Mouse (Mus musculus): Measurements from ENCODE around the gene Tgfa. TPM values are rescaled to one million over a fixed set of nuclear protein-coding genes. Genes with fewer than 3 reads are reported as not detected.
A peak's percentile ranks its signal among the peaks of the same experiment; 100 is the strongest.

Gene Tgfa
- polyA plus RNA-seq, 1 experiment = 0.49 TPM

DNA sequence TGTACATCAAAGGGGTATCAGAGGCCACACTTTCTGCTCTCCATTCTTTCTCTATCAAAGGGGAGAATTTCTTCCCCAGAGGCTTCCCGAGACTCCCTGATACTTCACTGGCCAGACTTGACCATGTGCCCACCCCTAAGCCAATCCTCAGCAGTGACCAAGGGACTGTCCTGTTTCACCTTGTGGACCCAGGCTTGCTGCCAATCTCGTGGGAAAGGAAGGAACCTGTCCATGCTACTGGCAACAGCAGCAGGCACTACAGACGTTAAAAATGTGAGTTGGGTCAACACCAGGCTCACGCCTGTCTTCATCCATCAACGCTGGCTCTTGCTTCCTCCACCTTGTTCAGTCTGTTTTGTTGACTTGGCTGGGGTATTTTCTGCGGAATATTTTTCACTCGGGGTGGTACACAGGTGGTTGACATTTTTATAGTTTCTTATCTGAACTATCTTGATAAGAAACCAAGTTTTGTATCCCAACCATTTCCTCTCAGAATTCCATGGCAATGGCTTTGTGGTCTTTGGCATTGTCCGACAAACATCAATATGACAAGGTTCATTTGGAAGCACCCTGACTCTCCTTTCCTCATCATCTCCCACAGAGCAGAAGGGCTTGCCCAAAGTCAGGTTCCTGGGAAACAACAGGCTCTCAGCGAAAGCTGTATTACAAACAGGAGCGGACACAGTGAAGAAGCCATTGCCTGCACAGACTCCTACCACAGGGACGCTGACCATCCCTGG, 6.1 kb upstream of the Tgfa start:
- Histone ChIP-seq H3K27me3 (ENCODE audit: control insufficient read depth, insufficient read depth, low read length) (no peaks in the 10 kb centered on the region), H3K27ac (ENCODE audit: insufficient read depth, low read length) (no peak overlapping the region), H3K4me1 (ENCODE audit: control insufficient read depth, insufficient read depth, insufficient read length) (no peaks in the 10 kb centered on the region), H3K4me3 (ENCODE audit: extremely low read depth, insufficient read depth, insufficient read length) (no peak overlapping the region), H3K36me3 (ENCODE audit: control insufficient read depth, insufficient read depth, low read length) (no peaks in the 10 kb centered on the region)
- WGBS = 60% methylated on average over 11 of the region's 11 CpGs
- TF ChIP-seq POLR2A (IDR thresholded peaks at IDR 0.05; ENCODE audit: low read depth, low read length) (no peak), CTCF (IDR thresholded peaks at IDR 0.05; ENCODE audit: extremely low read depth, insufficient read depth, insufficient read length, insufficient replicate concordance) (no peak)
- DNase-seq (ENCODE audit: low read depth in 1 of 2, low spot score in 2 of 2) = no peak

DNA sequence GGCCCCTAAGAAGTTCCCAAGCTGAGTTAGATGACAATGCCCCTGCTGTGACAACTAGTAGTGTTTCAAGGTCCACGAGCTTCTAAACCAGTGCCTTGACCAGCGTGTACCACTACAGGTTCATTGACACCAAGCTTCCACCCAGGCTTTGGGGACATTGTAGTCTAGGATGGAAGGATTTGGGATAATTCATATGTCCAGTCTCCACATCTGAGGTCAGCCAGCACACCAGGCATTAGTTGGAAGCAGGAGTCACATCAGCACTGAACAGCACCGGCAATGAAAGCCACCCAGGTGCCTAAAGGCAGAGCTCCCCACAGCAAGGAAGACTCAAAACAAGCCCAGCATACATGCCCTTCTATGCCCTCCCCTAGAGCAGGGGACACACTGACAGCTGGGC, 4.4 kb upstream of the Tgfa start:
- H3K4me3 ChIP-seq (ENCODE audit: extremely low read depth, insufficient read depth, insufficient read length) = no peak overlapping the region
- H3K27ac ChIP-seq (ENCODE audit: insufficient read depth, low read length) = no peak overlapping the region
- no peak for DNase-seq (ENCODE audit: low read depth in 1 of 2, low spot score in 2 of 2)
- TF ChIP-seq POLR2A (IDR thresholded peaks at IDR 0.05; ENCODE audit: low read depth, low read length) (no peak), CTCF (IDR thresholded peaks at IDR 0.05; ENCODE audit: extremely low read depth, insufficient read depth, insufficient read length, insufficient replicate concordance) (no peak)
- 90% methylated on average over 3 of the region's 3 CpGs for WGBS
- H3K4me1 ChIP-seq (ENCODE audit: control insufficient read depth, insufficient read depth, insufficient read length) = peaks cover 1% of the 10 kb centered on the region; the same call in 1 of the 2 replicates
- peaks cover 10% of the 10 kb centered on the region for H3K27me3 ChIP-seq (ENCODE audit: control insufficient read depth, insufficient read depth, low read length)
- H3K36me3 ChIP-seq (ENCODE audit: control insufficient read depth, insufficient read depth, low read length) = no peaks in the 10 kb centered on the region

DNA sequence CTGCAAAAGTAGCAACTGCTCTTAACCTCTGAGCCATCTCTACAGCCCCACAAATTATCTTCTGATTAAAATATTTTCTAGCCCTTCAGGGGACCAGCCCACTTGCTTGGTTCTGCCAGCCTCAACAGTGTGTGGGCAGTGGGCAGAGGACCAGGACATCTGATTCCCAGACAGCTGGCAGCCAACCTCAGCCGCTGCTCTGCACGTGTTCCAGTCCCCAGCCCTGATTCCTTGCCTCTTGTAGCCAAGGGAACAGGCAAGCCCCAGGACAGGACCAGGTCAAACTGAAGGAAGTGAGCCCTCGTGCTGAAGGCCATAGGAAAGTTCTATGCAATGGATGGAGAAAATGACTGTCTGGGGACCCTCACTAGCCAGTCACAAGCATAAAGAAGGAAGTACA, 2.0 kb upstream of the Tgfa start:
- Histone ChIP-seq H3K4me1 (ENCODE audit: control insufficient read depth, insufficient read depth, insufficient read length) (peaks cover 2% of the 10 kb centered on the region; the same call in 1 of the 2 replicates), H3K27ac (ENCODE audit: insufficient read depth, low read length) (no peak overlapping the region), H3K36me3 (ENCODE audit: control insufficient read depth, insufficient read depth, low read length) (no peaks in the 10 kb centered on the region), H3K4me3 (ENCODE audit: extremely low read depth, insufficient read depth, insufficient read length) (no peak overlapping the region), H3K27me3 (ENCODE audit: control insufficient read depth, insufficient read depth, low read length) (peaks cover 14% of the 10 kb centered on the region)
- TF ChIP-seq POLR2A (IDR thresholded peaks at IDR 0.05; ENCODE audit: low read depth, low read length) (no peak), CTCF (IDR thresholded peaks at IDR 0.05; ENCODE audit: extremely low read depth, insufficient read depth, insufficient read length, insufficient replicate concordance) (no peak)
- DNase-seq (ENCODE audit: low read depth in 1 of 2, low spot score in 2 of 2) = no peak
- 73% methylated on average over 3 of the region's 3 CpGs for WGBS

DNA sequence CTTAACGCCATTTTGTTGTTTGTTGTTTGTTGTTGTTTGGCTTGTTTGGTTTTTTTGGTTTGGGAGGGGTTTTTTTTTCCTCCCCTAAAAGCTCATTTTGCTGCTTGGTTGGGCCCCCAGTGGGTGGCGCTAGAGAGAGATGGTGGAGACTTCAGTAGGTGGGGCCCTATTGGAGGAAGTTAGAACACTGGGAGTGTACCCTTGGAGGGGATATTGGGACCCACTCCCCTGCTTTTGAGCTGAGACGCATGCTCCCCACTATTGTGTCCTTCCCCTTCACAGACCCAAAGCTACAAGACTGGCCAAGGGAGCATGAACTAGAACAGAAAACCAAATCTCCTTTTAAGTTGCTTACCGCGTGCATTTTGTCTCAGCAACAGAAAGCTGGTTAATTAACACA, 1.1 kb upstream of the Tgfa start:
- TF ChIP-seq POLR2A (IDR thresholded peaks at IDR 0.05; ENCODE audit: low read depth, low read length) (no peak), CTCF (IDR thresholded peaks at IDR 0.05; ENCODE audit: extremely low read depth, insufficient read depth, insufficient read length, insufficient replicate concordance) (no peak)
- no peak overlapping the region for H3K4me3 ChIP-seq (ENCODE audit: extremely low read depth, insufficient read depth, insufficient read length)
- peak in 1 of 2 experiments; percentile 19 for DNase-seq (ENCODE audit: low read depth in 1 of 2, low spot score in 2 of 2)
- no peaks in the 10 kb centered on the region for H3K36me3 ChIP-seq (ENCODE audit: control insufficient read depth, insufficient read depth, low read length)
- H3K4me1 ChIP-seq (ENCODE audit: control insufficient read depth, insufficient read depth, insufficient read length) = peaks cover 2% of the 10 kb centered on the region; the same call in 1 of the 2 replicates
- H3K27ac ChIP-seq (ENCODE audit: insufficient read depth, low read length) = no peak overlapping the region
- 48% methylated on average over 5 of the region's 5 CpGs for WGBS
- peaks cover 14% of the 10 kb centered on the region for H3K27me3 ChIP-seq (ENCODE audit: control insufficient read depth, insufficient read depth, low read length)

DNA sequence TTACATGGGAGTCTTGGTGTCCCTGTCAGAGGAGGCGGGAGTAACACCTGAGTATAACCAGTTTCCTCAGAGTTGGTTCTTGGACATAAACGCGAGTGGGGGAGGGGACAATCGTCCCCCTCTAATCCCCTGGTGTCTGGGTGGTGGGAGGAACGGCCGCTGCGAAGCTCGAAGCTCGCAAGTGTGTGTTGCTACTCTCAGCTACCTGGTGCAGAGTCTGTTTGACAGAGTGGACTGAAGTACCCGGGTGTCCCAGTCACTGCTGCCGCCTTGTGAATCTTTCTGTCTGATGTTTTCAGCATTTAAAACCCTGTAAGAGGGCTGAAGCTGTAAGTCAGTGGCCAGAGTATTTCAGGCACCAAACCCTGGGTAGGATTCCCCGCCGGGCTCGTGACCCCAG, 1.0 kb downstream of the Tgfa start:
- no peak overlapping the region for H3K4me3 ChIP-seq (ENCODE audit: extremely low read depth, insufficient read depth, insufficient read length)
- WGBS = 9% methylated on average over 14 of the region's 14 CpGs
- H3K27ac ChIP-seq (ENCODE audit: insufficient read depth, low read length) = no peak overlapping the region

DNA sequence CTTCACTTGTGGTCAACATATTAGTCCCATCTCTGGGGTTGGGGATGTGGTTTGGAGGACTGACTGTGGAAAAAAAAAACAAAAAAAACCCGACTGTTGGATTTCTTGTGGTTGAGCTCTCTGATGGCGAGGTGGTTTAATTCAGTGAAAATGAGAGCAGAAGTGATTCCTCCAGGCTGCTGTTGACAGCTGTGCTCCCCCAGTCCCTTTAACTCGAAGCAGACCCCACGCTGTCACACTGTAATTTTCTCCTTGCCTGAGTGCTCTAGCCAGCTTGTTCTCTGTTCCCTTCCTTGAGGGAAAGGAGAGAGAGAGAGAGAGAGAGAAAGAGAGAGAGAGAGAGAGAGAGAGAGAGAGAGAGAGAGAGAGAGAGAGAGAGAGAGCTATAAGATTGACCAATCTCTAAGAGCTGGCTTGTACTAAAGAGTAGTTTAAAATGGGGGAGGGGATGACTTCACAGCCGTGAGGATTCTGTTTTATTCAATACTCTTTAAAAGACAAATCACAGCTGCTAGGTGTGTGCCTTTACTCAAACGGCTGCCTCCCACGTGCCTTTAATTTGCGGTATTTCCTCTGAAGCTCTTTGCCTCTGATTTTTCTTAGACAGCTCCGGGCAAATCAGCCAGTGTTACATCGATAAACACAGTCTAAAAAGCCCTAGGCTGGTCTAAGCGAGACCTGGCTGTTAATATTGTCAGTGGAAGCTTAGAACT, 2.3 kb downstream of the Tgfa start:
- H3K4me3 ChIP-seq (ENCODE audit: extremely low read depth, insufficient read depth, insufficient read length) = no peak overlapping the region
- DNase-seq (ENCODE audit: low read depth in 1 of 2, low spot score in 2 of 2) = no peak
- TF ChIP-seq CTCF (IDR thresholded peaks at IDR 0.05; ENCODE audit: extremely low read depth, insufficient read depth, insufficient read length, insufficient replicate concordance) = no peak
- H3K4me1 ChIP-seq (ENCODE audit: control insufficient read depth, insufficient read depth, insufficient read length) = peaks cover 2% of the 10 kb centered on the region; the same call in 1 of the 2 replicates
- no peak overlapping the region for H3K27ac ChIP-seq (ENCODE audit: insufficient read depth, low read length)
- no peaks in the 10 kb centered on the region for H3K36me3 ChIP-seq (ENCODE audit: control insufficient read depth, insufficient read depth, low read length)
- 24% methylated on average over 11 of the region's 11 CpGs for WGBS
- H3K27me3 ChIP-seq (ENCODE audit: control insufficient read depth, insufficient read depth, low read length) = peaks cover 14% of the 10 kb centered on the region

More for the DNA sequence above, 1.0 kb downstream of the Tgfa start:
- Histone ChIP-seq H3K27me3 (ENCODE audit: control insufficient read depth, insufficient read depth, low read length) (peaks cover 14% of the 10 kb centered on the region), H3K4me1 (ENCODE audit: control insufficient read depth, insufficient read depth, insufficient read length) (peaks cover 2% of the 10 kb centered on the region; the same call in 1 of the 2 replicates), H3K36me3 (ENCODE audit: control insufficient read depth, insufficient read depth, low read length) (no peaks in the 10 kb centered on the region)
- TF ChIP-seq POLR2A (IDR thresholded peaks at IDR 0.05; ENCODE audit: low read depth, low read length) = no peak
- TF ChIP-seq CTCF (IDR thresholded peaks at IDR 0.05; ENCODE audit: extremely low read depth, insufficient read depth, insufficient read length, insufficient replicate concordance) = no peak
- no peak for DNase-seq (ENCODE audit: low read depth in 1 of 2, low spot score in 2 of 2)

DNA sequence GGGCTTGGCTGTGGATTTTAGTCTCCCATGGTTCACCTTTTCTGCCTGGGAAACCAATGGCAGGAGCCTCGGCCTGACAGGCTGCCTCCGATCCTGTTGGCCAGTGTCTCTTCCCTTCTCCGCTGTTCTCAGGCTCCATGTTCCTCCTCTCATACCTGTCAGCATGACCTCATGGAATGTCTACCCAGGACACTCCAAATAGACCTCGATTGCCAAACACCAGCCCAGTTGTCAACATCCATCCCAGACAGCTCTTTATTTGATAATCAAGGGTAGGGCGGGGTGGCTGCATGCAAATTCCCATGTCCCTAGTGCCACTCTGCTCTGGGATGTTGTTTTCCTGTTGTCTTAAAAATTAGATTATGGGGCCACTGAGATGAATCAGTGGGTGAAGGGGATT, 5.9 kb downstream of the Tgfa start:
- H3K36me3 ChIP-seq (ENCODE audit: control insufficient read depth, insufficient read depth, low read length) = no peaks in the 10 kb centered on the region
- H3K27ac ChIP-seq (ENCODE audit: insufficient read depth, low read length) = no peak overlapping the region
- 0 out of 2 replicates have a peak, but pooled peaks cover 4% of the 10 kb centered on the region for H3K27me3 ChIP-seq (ENCODE audit: control insufficient read depth, insufficient read depth, low read length)
- H3K4me3 ChIP-seq (ENCODE audit: extremely low read depth, insufficient read depth, insufficient read length) = no peak overlapping the region
- no peaks in the 10 kb centered on the region for H3K4me1 ChIP-seq (ENCODE audit: control insufficient read depth, insufficient read depth, insufficient read length)
- DNase-seq (ENCODE audit: low read depth in 1 of 2, low spot score in 2 of 2) = no peak
- WGBS = 84% methylated on average over 5 of the region's 5 CpGs
- TF ChIP-seq CTCF (IDR thresholded peaks at IDR 0.05; ENCODE audit: extremely low read depth, insufficient read depth, insufficient read length, insufficient replicate concordance) (no peak), POLR2A (IDR thresholded peaks at IDR 0.05; ENCODE audit: low read depth, low read length) (no peak)

All from spleen, adult 2 months (tissue).